Mouse (Mus musculus) ES-Bruce4 (cell line): ENCODE measurements at regions not wholly inside any gene's neighbourhood (a gene's known extent, or its start where the extent isn't known, plus 50 kb on each side); places are given as distances from the start of the nearest gene placed in this dataset.

Source experiments
- CTCF ChIP-seq: IDR thresholded peaks from one replicate; pipeline ENCODE4 v1.8.1; 2011; ENCODE audit warnings: low read depth, low read length
- EP300 ChIP-seq: IDR thresholded peaks from 2 replicates; pipeline ENCODE4 v1.6.1; 2011; ENCODE audit warnings: low read depth, low read length; ENCODE audit not compliant: insufficient read depth
- POLR2A ChIP-seq: IDR thresholded peaks from one replicate; pipeline ENCODE4 v1.8.1; 2011; ENCODE audit warnings: low read length; ENCODE audit not compliant: insufficient read depth

GRCm38 (mm10) chr2:128396008-128396346, 195.0 kb upstream of the Spdye4c start:
- no peak for TF ChIP-seq EP300
- TF ChIP-seq POLR2A: no peak
- peak; percentile 78 for TF ChIP-seq CTCF
